Mouse (Mus musculus) neutrophil, adult 5-6 weeks (primary cell): Measurements from ENCODE around the gene Tmem132c. TPM values are rescaled to one million over a fixed set of nuclear protein-coding genes. Genes with fewer than 3 reads are reported as not detected.

ENCODE experiments used
- ATAC-seq: fragments of 151-379, 151-347 bp; 2 replicates; pipeline ENCODE4 v1.8.0; 2017; ENCODE audit warnings: mild to moderate bottlenecking, moderate TSS enrichment; ENCODE audit not compliant: insufficient number of reproducible peaks, poor library complexity, low FRiP score, severe bottlenecking; ENCODE audit errors: extremely low read depth
- total RNA-seq: library from RNA; stranded (forward); fragments of 200-1000 nt; gene quantifications from 2 replicates; pipeline ENCODE4 v1.2.3, GENCODE M21; 2017

Tmem132c gene
- not detected in 2 replicates for total RNA-seq

GRCm38 (mm10) chr5:127241136-127241924 lies at the start of gene Tmem132c:
Tmem132c (plus strand) TSS chr5:127241808.
- no peak for ATAC-seq

GRCm38 (mm10) chr5:127191881-127192280 lies 49.7 kb upstream of the Tmem132c start:
- ATAC-seq, result no peak

GRCm38 (mm10) chr5:127198850-127199249 lies 42.8 kb upstream of the Tmem132c start:
- no peak for ATAC-seq

- ATAC-seq, result no peak
Observed at GRCm38 (mm10) chr5:127204881-127205280, 36.7 kb upstream of the Tmem132c start.

- ATAC-seq, result no peak
Observed at GRCm38 (mm10) chr5:127216389-127216788, 25.2 kb upstream of the Tmem132c start.

GRCm38 (mm10) chr5:127217725-127218124 lies 23.9 kb upstream of the Tmem132c start:
- ATAC-seq, result no peak

- no peak for ATAC-seq
Observed at GRCm38 (mm10) chr5:127227929-127228595, 13.5 kb upstream of the Tmem132c start.

GRCm38 (mm10) chr5:127234715-127235114 lies 6.9 kb upstream of the Tmem132c start:
- no peak for ATAC-seq

GRCm38 (mm10) chr5:127235203-127235602 lies 6.4 kb upstream of the Tmem132c start:
- no peak for ATAC-seq

- no peak for ATAC-seq
Observed at GRCm38 (mm10) chr5:127239706-127240105, 1.9 kb upstream of the Tmem132c start.

GRCm38 (mm10) chr5:127240646-127241045 lies 962 bp upstream of the Tmem132c start:
- no peak for ATAC-seq

GRCm38 (mm10) chr5:127241925-127242762 lies 536 bp downstream of the Tmem132c start:
- ATAC-seq, result no peak

- ATAC-seq, result no peak
Observed at GRCm38 (mm10) chr5:127242763-127243160, 1.2 kb downstream of the Tmem132c start.

GRCm38 (mm10) chr5:127243209-127243608 lies 1.6 kb downstream of the Tmem132c start:
- ATAC-seq, result no peak

- no peak for ATAC-seq
Observed at GRCm38 (mm10) chr5:127243611-127244010, 2.0 kb downstream of the Tmem132c start.

GRCm38 (mm10) chr5:127253263-127253662 lies 11.7 kb downstream of the Tmem132c start:
- ATAC-seq, result no peak

GRCm38 (mm10) chr5:127256947-127257610 lies 15.5 kb downstream of the Tmem132c start:
- no peak for ATAC-seq

- no peak for ATAC-seq
Observed at GRCm38 (mm10) chr5:127262136-127262535, 20.5 kb downstream of the Tmem132c start.

- no peak for ATAC-seq
Observed at GRCm38 (mm10) chr5:127271145-127271544, 29.5 kb downstream of the Tmem132c start.
